Comparison of ENCODE assay signal across 9 mouse cellular contexts in genomic region chr4:102986917-102987316, GRCm38 (mm10). TPM values are rescaled to one million over a fixed set of nuclear protein-coding genes. Genes with fewer than 3 reads are reported as not detected.
A peak's percentile ranks its signal among the peaks of the same experiment; 100 is the strongest.
DNase-seq lines count a peak whose midpoint lies in the region; ATAC-seq and TF ChIP-seq lines count a peak whose summit lies in the region.
"Had no signal": no experiment of that assay in that cellular context is flagged by ENCODE, and none has a peak within 500 bp of the region (broad histone marks: within the 10 kb centered on the region; RNA-seq: fewer than 3 reads in every experiment).

No protein-coding gene starts in this region.

- no peak for TF ChIP-seq POLR2A in bone marrow macrophage, adult 2 months (IDR thresholded peaks at IDR 0.05; ENCODE audit: borderline replicate concordance, low read depth, low read length)
- TF ChIP-seq POLR2A in embryonic fibroblast, embryonic 13.5 days (IDR thresholded peaks at IDR 0.05; ENCODE audit: low read depth, low read length) = no peak

- intact Hi-C loops in left cerebral cortex, postnatal 14 days (cut with DNase I) = loop anchor here (2.0 to 10.0 kb wide), 3 partner anchors 128 to 358 kb away; partner anchors contain the start of genes Mier1 and Wdr78

- peak; percentile 57 for DNase-seq in urinary bladder, postnatal 14 days (ENCODE audit: low spot score)
- no peak for DNase-seq in urinary bladder, postnatal 10 days (ENCODE audit: low spot score)
- DNase-seq in hindbrain, postnatal 0 days (ENCODE audit: low spot score) = peak; percentile 89
- DNase-seq in left cerebral cortex, postnatal 14 days (ENCODE audit: low spot score in 2 of 2) = peak; percentile 80 to 84
- DNase-seq in testis, postnatal 14 days (ENCODE audit: low spot score) = peak; percentile 15

- H3K4me3 ChIP-seq in bone marrow macrophage, adult 2 months (ENCODE audit: insufficient read depth, low read length) = no peak overlapping the region
- H3K4me3 ChIP-seq in embryonic fibroblast, embryonic 13.5 days (ENCODE audit: insufficient read depth, low read length) = no peak overlapping the region
- no peak overlapping the region for H3K4me3 ChIP-seq in hindbrain, postnatal 0 days (ENCODE audit: low read length)
- H3K4me3 ChIP-seq in midbrain, embryonic 15.5 days = no peak overlapping the region

- no peak overlapping the region for H3K4me2 ChIP-seq in hindbrain, postnatal 0 days (ENCODE audit: low read depth, low read length)
- no peak overlapping the region for H3K4me2 ChIP-seq in midbrain, embryonic 15.5 days

- no peaks in the 10 kb centered on the region for H3K36me3 ChIP-seq in hindbrain, postnatal 0 days (ENCODE audit: insufficient read depth, low read length)
- H3K36me3 ChIP-seq in midbrain, embryonic 15.5 days (replicated peaks) = no peaks in the 10 kb centered on the region

- no peaks in the 10 kb centered on the region for H3K27me3 ChIP-seq in hindbrain, postnatal 0 days (ENCODE audit: insufficient read depth, low read length)
- H3K27me3 ChIP-seq in midbrain, embryonic 15.5 days (replicated peaks) = no peaks in the 10 kb centered on the region

- TF ChIP-seq CTCF in bone marrow macrophage, adult 2 months (IDR thresholded peaks at IDR 0.05; ENCODE audit: low read depth, low read length) = peak; percentile 43
- peak; percentile 37; the same call in 1 of the 2 replicates for TF ChIP-seq CTCF in embryonic fibroblast, embryonic 13.5 days (IDR thresholded peaks at IDR 0.05; ENCODE audit: borderline replicate concordance, insufficient read depth, low read length)
- peak; percentile 88 for TF ChIP-seq CTCF in hindbrain, postnatal 0 days (IDR thresholded peaks at IDR 0.05; ENCODE audit: low read depth)

- H3K27ac ChIP-seq in bone marrow macrophage, adult 2 months (ENCODE audit: insufficient read depth, low read depth, low read length) = no peak overlapping the region
- H3K27ac ChIP-seq in embryonic fibroblast, embryonic 13.5 days (ENCODE audit: insufficient read depth, low read length) = no peak overlapping the region
- H3K27ac ChIP-seq in hindbrain, postnatal 0 days = no peak overlapping the region
- no peak overlapping the region for H3K27ac ChIP-seq in midbrain, embryonic 15.5 days

- H3K9me3 ChIP-seq in hindbrain, postnatal 0 days (ENCODE audit: low read length) = no peaks in the 10 kb centered on the region
- no peaks in the 10 kb centered on the region for H3K9me3 ChIP-seq in midbrain, embryonic 15.5 days

- no peaks in the 10 kb centered on the region for H3K4me1 ChIP-seq in bone marrow macrophage, adult 2 months (ENCODE audit: control insufficient read depth, insufficient read depth, low read length)
- no peaks in the 10 kb centered on the region for H3K4me1 ChIP-seq in embryonic fibroblast, embryonic 13.5 days (ENCODE audit: control insufficient read depth, insufficient read depth, low read length)
- H3K4me1 ChIP-seq in hindbrain, postnatal 0 days (ENCODE audit: insufficient read depth, low read length) = no peaks in the 10 kb centered on the region
- no peaks in the 10 kb centered on the region for H3K4me1 ChIP-seq in midbrain, embryonic 15.5 days

- H3K9ac ChIP-seq in hindbrain, postnatal 0 days (replicated peaks; ENCODE audit: low read length) = no peak overlapping the region
- H3K9ac ChIP-seq in midbrain, embryonic 15.5 days = no peak overlapping the region

- WGBS in hindbrain, postnatal 0 days = 1% methylated on average over 2 of the region's 2 CpGs
- 1% methylated on average over 2 of the region's 2 CpGs for WGBS in midbrain, embryonic 15.5 days

- ATAC-seq in hindbrain, postnatal 0 days = peak; percentile 86
- ATAC-seq in midbrain, embryonic 15.5 days (replicated peaks) = peak; percentile 83

RNA-seq across cellular contexts. Expression of gene Tctex1d1, which starts 8.5 kb away (rescaled TPM):
- not detected in 2 replicates for polyA plus RNA-seq in bone marrow macrophage, adult 2 months (2012; ENCODE audit: insufficient read depth, insufficient read length, missing spikeins)
- polyA plus RNA-seq in embryonic fibroblast, embryonic 13.5 days (2011; ENCODE audit: insufficient read length, low read depth, missing spikeins) = not detected in 2 replicates
- 0.73 and 5.5 TPM in 2 replicates for total RNA-seq in hindbrain, postnatal 0 days (2014; rRNA removed)
- 2.0 and 2.5 TPM in 2 replicates for polyA plus RNA-seq in hindbrain, postnatal 0 days (2015; fragmentation: Nextera tagmentation; extraction: Ambion mirVana)
- total RNA-seq in left cerebral cortex, postnatal 14 days (2021) = under 1 TPM; 0.66 to 0.72 TPM
- 1.3 and 1.5 TPM in 2 replicates for polyA plus RNA-seq in midbrain, embryonic 15.5 days (2015; fragmentation: Nextera tagmentation; extraction: Ambion mirVana)

RNA-seq across cellular contexts. Expression of gene Insl5, which starts 39.7 kb away (rescaled TPM):
- not detected in 2 replicates for polyA plus RNA-seq in bone marrow macrophage, adult 2 months (2012; ENCODE audit: insufficient read depth, insufficient read length, missing spikeins)
- polyA plus RNA-seq in embryonic fibroblast, embryonic 13.5 days (2011; ENCODE audit: insufficient read length, low read depth, missing spikeins) = not detected in 2 replicates
- total RNA-seq in hindbrain, postnatal 0 days (2014; rRNA removed) = not detected in 2 replicates
- not detected in 2 replicates for polyA plus RNA-seq in hindbrain, postnatal 0 days (2015; fragmentation: Nextera tagmentation; extraction: Ambion mirVana)
- total RNA-seq in left cerebral cortex, postnatal 14 days (2021) = 1 to 10 TPM in 1 of 2 experiments, under 1 TPM in 1; 0.63 to 1.1 TPM
- polyA plus RNA-seq in midbrain, embryonic 15.5 days (2015; fragmentation: Nextera tagmentation; extraction: Ambion mirVana) = 0.30 and 0.52 TPM in 2 replicates
- total RNA-seq: gastrocnemius, postnatal 4 days had no signal

Comparison
In these comparisons a context has a peak if more than half of its experiments do, and no peak if none do; other contexts are left out.
1. CTCF ChIP-seq: peak in every context shown above with its lines; median percentile 88 in hindbrain, postnatal 0 days; 43 in bone marrow macrophage, adult 2 months; 37 in embryonic fibroblast, embryonic 13.5 days.